Mouse (Mus musculus) G1E-ER4 (cell line): ENCODE results near the gene Haao. TPM values are rescaled to one million over a fixed set of nuclear protein-coding genes. Genes with fewer than 3 reads are reported as not detected.

ENCODE experiments used
- GATA1 ChIP-seq: IDR thresholded peaks from one replicate; pipeline ENCODE4 v1.8.0; 2012; ENCODE audit warnings: low read length, inconsistent platforms
- polyA plus RNA-seq: library from polyadenylated mRNA; stranded (reverse); fragments of >175 nt; gene quantifications from 2 replicates; pipeline ENCODE4 v1.2.3, GENCODE M21; 2012

Haao gene
- polyA plus RNA-seq, 1 experiment: not detected

DNA sequence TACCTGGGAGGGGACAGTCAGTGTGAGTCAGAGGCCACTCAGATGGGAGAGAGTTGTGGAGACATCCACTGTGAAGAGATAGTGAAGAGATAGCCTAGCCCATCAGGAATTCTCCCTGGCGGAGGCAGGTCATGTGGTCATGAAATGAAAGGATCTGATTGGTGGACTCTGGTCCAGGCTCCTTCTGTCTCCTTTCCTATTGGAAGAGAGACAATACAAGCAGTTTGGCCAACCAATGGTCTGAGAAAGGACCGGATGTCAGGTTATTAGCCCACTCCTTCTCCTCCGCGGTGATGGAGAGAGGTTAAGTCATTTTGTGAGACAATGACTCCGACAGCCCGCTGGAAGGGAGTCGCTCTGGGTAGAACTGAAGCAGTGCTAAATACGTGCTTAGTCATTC is 26.8 kb upstream of the Haao start:
- no peak for TF ChIP-seq GATA1

DNA sequence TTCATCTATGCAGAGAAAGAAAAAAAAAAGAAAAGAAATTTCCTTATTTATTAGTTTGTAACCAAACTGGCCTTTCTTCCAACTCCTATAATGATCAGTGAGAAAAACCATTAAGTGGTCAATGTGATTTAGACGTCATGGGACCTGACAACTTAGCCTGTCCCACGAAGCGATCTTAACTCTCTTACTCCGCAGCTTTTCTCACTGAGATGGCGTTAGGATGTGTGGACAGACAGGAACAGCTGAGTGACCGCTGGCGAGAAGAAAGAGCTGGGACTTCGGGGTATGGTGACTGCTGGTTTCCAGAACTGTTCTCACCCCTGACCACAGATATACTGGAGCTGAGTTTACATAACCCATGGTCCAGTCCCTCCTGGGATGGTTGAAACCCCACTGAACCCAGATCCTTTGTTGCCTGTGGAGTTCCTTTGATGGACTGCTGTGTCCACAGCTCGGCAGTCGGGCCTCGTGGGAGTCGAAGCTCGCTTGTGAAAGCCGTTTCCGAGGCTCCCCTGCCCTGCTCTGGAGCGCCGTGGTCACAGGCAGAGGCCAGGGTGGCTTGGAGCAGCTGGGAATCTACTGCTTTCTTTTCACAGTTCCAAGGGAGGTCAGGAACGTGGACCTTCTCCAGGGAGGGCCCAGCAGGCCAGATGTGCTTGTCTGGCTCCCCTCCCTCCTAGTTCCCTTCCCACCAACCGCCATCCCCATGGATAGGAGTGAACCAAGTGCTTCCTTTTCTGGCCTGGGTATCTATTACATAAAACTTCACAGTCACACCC is 25.8 kb upstream of the Haao start:
- TF ChIP-seq GATA1: no peak

DNA sequence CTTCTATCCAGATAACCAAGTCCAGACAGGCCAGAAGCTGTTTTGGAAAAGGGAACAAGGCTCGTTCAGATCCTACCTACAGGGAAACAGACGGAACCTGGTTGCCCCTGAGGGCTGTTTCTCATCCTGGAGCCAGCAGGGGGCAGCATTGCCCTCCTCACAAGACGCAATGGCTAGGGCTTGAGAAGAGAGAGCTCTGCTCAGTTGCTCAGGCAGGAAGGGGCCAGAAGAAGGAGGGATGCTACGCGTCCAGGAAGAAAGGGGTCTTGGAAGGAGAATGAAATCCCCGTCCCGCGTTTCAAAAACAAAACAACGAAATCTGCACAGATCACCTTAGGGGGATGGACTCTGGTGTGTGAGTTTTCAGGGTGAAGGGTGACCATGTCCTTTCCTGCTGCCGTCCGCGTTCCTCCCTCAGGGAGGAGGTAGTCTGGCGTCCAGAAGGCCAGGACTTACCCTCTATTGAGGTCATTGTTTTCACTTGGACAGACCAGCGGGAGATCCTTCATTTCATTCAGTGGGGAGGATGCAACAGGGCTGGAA is 25.1 kb upstream of the Haao start:
- no peak for TF ChIP-seq GATA1

DNA sequence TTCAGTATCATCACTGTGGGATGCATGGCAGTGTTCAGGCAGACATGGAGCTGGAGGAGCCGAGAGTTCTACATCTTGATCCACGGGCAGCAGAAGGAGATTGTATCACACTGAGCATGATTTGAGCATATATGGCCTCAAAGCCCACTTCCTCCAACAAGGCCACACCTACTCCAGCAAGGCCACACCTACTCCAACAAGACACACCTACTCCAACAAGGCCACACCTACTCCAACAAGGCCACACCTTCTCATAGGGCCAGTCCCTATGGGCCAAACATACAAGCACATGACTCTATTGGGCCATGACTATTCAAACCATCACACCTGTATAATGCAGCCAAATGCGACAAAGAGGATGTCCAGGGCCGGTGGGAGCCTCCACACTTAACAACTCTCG is 23.6 kb upstream of the Haao start:
- TF ChIP-seq GATA1: no peak

DNA sequence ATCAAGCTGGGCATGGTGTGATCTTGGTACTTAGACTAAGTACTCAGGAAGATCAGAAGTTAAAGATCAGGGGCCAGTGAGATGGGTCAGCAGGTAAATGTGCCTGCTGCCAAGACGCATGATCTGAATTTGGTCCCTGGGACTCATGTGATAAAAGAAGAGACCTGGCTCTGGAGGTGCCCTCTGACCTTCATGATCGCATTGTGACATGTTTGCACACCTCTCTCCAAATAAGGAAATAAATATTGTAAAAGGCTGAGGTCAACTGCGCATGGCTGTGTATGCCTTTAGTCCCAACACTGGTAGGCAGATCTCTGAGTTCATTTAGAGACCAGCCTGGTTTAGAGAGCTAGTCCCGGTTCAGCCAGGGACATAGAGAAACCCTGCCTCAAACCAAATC is 22.6 kb upstream of the Haao start:
- TF ChIP-seq GATA1: no peak

DNA sequence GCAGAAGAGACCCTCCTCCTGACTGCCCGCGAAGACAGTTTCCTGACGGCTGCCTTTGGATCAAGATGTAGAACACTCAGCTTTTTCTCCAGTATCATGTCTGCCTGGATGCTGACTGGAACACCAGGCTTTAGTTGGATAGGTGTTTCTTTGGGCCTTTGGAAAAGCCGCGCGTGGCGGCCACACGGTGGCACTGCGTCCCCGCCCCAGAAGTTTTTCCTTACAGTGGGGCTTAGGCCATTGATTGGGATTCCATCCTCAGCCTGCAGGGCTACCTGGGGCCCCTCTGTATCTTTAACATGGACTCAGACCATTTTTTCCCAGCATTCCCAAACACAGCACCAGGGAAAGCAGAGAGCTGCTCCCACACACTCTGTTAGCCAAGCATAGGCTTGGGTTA is 18.8 kb upstream of the Haao start:
- TF ChIP-seq GATA1: no peak

DNA sequence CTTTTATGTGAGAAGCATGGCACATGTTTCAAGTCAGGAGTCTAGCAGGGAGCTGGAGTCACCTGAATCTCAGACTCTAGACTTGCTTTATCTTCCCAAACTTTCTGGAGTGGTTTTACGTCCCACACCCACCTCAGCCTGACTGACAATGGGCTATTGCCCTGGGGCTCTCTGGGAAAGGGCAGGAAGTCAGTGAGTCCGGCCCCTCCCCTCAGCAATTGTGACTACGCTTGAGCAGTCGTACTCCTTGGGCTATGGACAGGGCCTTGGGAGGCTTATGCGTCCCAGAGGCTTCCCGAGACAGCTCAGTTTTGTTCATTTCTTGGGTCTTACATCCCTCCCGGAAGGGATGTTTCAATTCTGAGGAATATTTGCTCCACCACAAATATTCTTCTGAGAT is 17.6 kb upstream of the Haao start:
- TF ChIP-seq GATA1: no peak

DNA sequence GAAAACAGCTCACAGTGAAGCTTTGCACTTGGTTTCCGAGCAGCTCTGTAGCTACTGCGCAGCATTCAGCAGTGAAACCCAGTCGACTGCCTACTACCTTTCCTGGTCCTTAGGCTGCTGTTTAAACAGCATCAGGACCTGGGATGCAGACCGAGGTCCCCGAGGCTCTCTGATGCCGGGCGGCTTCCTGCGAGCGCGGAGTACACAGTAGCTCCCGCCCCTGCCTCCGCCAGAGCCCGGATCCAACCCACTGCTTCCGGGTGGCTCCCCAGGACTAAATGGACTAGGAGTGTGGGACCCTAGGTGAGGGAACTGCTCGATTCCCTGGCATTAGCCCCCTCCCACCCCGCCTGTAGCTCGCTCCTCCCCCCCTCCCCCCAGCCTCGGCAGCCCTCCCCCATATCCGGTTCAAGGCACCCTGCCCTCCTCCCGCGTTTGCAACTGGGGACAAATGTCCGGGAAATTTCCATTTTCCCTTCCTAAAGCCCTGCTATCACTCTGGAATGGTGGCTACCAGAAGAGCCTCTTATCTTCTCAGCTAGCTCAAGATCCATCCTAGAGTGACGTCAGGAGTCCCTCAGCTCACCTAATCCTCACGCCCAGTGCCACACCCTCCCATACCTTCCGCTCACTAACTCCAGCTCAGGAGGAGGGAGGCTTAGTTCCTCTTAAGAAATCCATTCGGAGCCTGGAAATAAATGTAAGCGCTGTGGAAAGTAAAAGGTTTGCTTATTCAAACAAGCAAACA is 14.5 kb upstream of the Haao start:
- no peak for TF ChIP-seq GATA1

DNA sequence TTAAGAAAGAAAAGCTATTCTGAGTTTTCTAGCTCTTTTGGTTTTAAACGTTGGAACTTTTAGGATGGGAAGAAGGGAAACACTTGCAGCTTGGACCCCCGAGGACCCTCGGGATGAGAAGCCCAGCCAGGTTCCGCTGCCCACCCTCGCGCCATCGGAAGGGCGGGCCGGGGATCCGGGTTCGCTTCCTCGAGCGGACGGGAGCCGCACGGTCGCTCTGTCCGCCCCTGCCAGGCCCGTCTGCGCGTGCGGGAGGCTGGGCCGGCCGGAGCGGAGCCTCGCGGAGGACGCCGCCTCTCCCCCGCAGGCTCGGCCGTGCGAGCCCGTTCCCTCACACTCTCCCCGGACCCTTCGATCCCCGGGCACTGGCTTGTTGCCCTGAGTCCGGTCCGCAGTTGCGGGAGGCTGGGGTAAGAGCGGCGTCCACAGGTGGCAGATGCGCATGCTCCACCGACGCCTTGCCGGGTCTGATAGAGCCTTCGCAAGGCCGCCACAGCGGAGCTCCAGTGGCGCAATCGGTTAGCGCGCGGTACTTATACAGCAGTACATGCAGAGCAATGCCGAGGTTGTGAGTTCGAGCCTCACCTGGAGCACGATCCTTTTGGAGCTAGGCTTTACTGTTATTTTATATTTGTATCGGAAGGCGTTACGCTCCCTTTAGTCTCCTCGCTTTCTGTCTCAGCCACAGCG is 13.8 kb upstream of the Haao start:
- TF ChIP-seq GATA1: no peak

DNA sequence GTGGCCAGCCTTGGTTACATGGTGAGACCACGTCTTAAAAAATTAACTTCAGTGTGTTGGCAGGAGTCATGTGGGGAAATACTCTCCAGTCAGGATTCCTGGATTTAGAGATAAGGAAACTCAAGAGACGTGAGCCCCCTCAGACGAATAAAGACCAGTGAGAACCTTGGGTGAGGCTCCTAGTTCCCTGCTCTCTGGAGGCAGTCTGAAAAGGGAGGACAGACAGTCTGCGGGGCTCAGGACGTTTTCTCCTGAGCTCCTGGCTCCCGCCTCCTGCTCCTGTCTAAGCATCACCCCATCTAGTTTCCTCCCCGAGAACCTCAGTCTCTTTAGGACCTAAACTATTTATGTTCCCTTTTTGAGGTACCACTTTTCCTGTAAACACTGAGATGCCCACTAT is 12.5 kb upstream of the Haao start:
- TF ChIP-seq GATA1: no peak

DNA sequence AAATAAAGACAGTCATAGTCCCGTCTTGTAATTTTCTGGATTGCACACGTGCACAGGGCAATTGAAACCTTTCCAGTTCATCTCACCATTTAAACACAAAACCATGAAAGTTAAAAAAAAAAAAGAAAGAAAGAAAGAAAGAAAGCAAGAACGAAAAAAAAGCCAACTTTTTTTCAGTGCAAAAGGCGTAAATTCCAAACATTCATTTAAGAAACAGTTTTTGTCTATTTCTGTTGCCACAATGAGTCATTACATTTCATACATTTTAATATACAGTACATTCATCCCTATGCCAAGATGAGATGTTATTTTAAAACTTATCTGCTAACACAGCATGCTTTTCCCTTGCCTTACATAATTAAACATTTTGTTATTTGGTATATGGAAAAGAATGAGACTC is 11.9 kb upstream of the Haao start:
- TF ChIP-seq GATA1: no peak

DNA sequence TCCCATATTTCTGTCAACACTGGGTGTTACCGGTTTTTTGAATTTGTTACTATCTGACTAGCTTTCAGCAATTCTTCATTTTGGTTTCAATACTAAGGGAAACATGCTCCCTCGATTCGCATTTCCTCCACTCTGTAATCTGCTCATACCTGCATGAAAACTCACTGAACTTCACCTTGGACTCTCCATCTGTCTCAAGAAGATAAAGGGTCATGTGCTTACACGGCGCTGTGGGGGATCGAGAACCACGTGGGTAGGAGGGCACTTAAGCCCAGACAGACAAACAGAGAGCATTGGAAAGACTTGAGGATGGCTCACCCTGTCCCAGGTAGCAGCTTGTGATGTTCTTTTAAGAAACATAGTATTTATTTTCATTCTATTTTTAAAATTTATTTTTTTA is 10.7 kb upstream of the Haao start:
- TF ChIP-seq GATA1: peak; percentile 10

DNA sequence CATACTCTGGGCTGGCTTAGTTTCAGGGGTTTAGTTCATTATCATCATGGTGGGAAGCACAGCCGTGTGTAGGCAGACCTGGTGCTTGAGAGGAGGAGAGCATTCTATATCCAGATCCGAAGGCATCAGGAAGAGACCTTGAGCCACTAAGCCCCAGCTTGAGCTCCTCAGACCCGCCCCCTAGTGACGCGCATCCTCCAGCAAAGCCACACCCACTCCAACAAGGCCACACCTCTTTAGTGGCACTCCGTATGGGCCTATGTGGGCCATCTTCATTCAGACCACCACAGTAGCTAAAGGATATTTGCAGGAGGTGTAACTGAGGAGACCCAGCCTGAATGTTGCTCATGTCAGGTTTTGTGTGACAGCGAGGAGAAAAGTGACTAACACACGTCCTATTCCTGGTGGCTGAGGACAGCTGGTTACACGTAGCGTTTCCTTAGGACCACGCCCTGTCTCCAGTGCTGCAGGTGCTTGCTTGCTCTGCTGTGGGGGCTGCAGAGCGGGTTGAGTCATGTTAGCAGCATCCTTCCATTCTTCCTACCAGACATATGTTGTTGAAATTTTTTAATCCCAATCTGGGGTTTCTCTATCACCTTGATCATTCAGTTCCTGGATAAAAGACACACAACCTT is 6.6 kb upstream of the Haao start:
- no peak for TF ChIP-seq GATA1

DNA sequence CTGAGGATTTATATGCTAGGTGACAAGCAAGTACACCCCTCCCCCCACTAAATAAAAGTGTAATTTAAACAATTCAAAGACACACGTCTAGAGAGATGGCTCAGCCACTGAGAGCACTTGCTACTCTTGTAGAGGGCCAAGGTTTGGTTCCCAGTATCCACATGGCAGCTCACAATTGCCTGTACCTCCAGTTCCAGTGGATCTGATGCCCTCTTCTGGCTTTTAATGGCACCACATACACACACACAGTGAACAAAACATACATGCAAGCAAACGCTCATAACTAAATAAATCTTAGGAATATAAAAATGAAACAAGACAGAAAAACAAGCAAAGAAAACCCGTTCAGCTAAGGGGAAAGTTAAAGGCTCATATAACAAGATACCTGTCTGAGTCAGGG is 6.1 kb upstream of the Haao start:
- no peak for TF ChIP-seq GATA1

DNA sequence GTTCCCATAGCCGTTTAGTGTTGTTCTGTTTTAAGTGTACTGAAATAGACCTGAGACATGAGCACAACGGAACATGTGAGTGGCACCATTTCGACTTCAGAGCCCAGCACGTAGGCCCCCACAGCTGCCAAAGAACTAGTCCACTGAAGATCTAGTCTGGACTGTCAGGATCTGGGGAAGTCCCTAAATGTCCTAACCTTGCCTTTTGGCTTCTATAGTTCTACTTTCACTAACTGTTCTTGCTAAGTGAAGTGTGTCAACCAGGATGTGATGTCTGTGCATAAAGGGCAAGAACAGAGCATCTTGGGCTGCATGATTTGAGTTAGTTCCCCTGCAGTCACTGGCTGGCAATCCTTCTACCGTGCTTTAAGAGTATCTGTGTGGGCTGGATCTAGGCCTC is 3.1 kb upstream of the Haao start:
- no peak for TF ChIP-seq GATA1

DNA sequence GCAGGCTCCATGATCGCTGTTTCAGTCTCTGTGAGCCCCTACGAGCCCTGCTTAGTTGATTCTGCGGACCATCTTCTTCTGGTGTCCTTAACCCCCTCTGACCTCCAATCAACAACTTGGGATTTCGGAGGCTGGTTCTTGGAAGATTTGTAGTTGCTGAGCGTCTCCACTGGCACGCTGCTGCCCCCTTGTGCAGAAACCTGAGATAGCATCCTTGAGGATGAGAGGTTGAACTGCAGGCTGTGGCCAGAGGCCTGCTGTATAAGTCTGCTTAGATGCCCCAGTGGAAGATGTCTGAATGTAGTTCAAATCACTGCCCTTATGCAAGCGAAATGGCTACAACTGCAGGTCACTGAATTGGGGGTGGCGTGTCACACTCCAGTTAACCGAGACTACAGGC is 2.7 kb upstream of the Haao start:
- TF ChIP-seq GATA1: no peak
